Mouse (Mus musculus): ENCODE measurements around the gene Tmem131. TPM values are rescaled to one million over a fixed set of nuclear protein-coding genes. Genes with fewer than 3 reads are reported as not detected.

Tmem131 gene
- total and polyA plus RNA-seq, 3 experiments, result 9.7 to 39.9 (median 11.5) TPM

- no peak overlapping the region for H3K27ac ChIP-seq (ENCODE audit: insufficient read depth, low read depth)
- DNase-seq (ENCODE audit: extremely low read depth), result no peak
- no peak overlapping the region for H3K4me3 ChIP-seq (replicated peaks in 1 of 3; ENCODE audit: low read depth in 2 of 3, low read length in 2 of 3, poor library complexity in 1 of 3)
- H3K79me2 ChIP-seq (replicated peaks; ENCODE audit: control insufficient read depth, extremely low read depth, insufficient read depth, poor library complexity, severe bottlenecking), result no peaks in the 10 kb centered on the region
- H3K36me3 ChIP-seq (replicated peaks in 1 of 2; ENCODE audit: control insufficient read depth in 1 of 2, insufficient read depth in 1 of 2, low read length in 1 of 2), result no peaks in the 10 kb centered on the region
- no peak overlapping the region for H3K9ac ChIP-seq (ENCODE audit: insufficient read depth, low read depth)
- in situ Hi-C loops (cut with MboI; ENCODE audit: low pct_ligation_motif_present, low pct_unique_long_range_greater_than_20kb, low sequenced_read_pairs), result loop anchor here (10.0 to 25.0 kb wide), 2 partner anchors 462 to 855 kb away; no protein-coding TSS in a partner anchor
- no peaks in the 10 kb centered on the region for H3K27me3 ChIP-seq (replicated peaks)
- dilution Hi-C loops (cut with MboI; ENCODE audit: extremely low pct_ligation_motif_present, extremely low pct_unique_long_range_greater_than_20kb, low sequenced_read_pairs), result no loop called here
- H3K4me1 ChIP-seq (ENCODE audit: control insufficient read depth in 1 of 2, insufficient read depth in 2 of 2), result no peaks in the 10 kb centered on the region; a peak in 1 of 4 replicates
- H3K4me2 ChIP-seq (ENCODE audit: insufficient read depth, low read depth, poor library complexity, severe bottlenecking), result no peak overlapping the region
- peaks cover under 1% of the 10 kb centered on the region for H3K9me3 ChIP-seq (replicated peaks; ENCODE audit: low read length)
- TF ChIP-seq CTCF (conservative IDR thresholded peaks at IDR 0.05 in 1 of 2, IDR thresholded peaks at IDR 0.05 in 1 of 2; ENCODE audit: low read depth in 2 of 2, low read length in 2 of 2), result 0 out of 4 replicates have a peak, but pooled peaks of 1 of the 2 experiments have one; percentile 3
- no peak for TF ChIP-seq CHD2 (IDR thresholded peaks at IDR 0.05; ENCODE audit: low read length)
Measured at GRCm38 (mm10) chr1:36782476-36782875, 161.0 kb downstream of the Tmem131 start.

- in situ Hi-C loops (cut with MboI; ENCODE audit: low pct_ligation_motif_present, low pct_unique_long_range_greater_than_20kb, low sequenced_read_pairs) (loop anchor here (10.0 to 25.0 kb wide), 2 partner anchors 464 to 857 kb away; no protein-coding TSS in a partner anchor), dilution Hi-C loops (cut with MboI; ENCODE audit: extremely low pct_ligation_motif_present, extremely low pct_unique_long_range_greater_than_20kb, low sequenced_read_pairs) (no loop called here)
- H3K9me3 ChIP-seq (replicated peaks; ENCODE audit: low read length), result peaks cover 4% of the 10 kb centered on the region
- no peaks in the 10 kb centered on the region; a peak in 1 of 4 replicates for H3K4me1 ChIP-seq (ENCODE audit: control insufficient read depth in 1 of 2, insufficient read depth in 2 of 2)
- no peak overlapping the region for H3K4me2 ChIP-seq (ENCODE audit: insufficient read depth, low read depth, poor library complexity, severe bottlenecking)
- H3K4me3 ChIP-seq (replicated peaks in 1 of 3; ENCODE audit: low read depth in 2 of 3, low read length in 2 of 3, poor library complexity in 1 of 3), result no peak overlapping the region
- H3K36me3 ChIP-seq (replicated peaks in 1 of 2; ENCODE audit: control insufficient read depth in 1 of 2, insufficient read depth in 1 of 2, low read length in 1 of 2), result no peaks in the 10 kb centered on the region
- H3K27ac ChIP-seq (ENCODE audit: insufficient read depth, low read depth), result no peak overlapping the region
- TF ChIP-seq POLR2A (IDR thresholded peaks at IDR 0.05; ENCODE audit: low read depth, low read length) (no peak), KAT2A (IDR thresholded peaks at IDR 0.05; ENCODE audit: insufficient replicate concordance, low read length) (no peak), E2F4 (IDR thresholded peaks at IDR 0.05; ENCODE audit: insufficient replicate concordance, low read depth, low read length) (no peak), ETS1 (conservative IDR thresholded peaks at IDR 0.05; ENCODE audit: low read depth, low read length) (no peak), CHD1 (IDR thresholded peaks at IDR 0.05; ENCODE audit: low read depth, low read length) (no peak), USF1 (IDR thresholded peaks at IDR 0.05; ENCODE audit: low read depth, low read length) (no peak), UBTF (IDR thresholded peaks at IDR 0.05; ENCODE audit: low read depth, low read length) (no peak), RCOR1 (conservative IDR thresholded peaks at IDR 0.05; ENCODE audit: low read depth, low read length) (no peak), MAZ (IDR thresholded peaks at IDR 0.05; ENCODE audit: low read depth, low read length) (no peak), HCFC1 (IDR thresholded peaks at IDR 0.05; ENCODE audit: low read depth, low read length) (no peak), SIN3A (IDR thresholded peaks at IDR 0.05; ENCODE audit: low read length) (no peak), NELFE (IDR thresholded peaks at IDR 0.05; ENCODE audit: low read depth, low read length) (no peak), TCF12 (IDR thresholded peaks at IDR 0.05; ENCODE audit: low read depth, low read length) (no peak), BHLHE40 (IDR thresholded peaks at IDR 0.05; ENCODE audit: low read depth, low read length) (no peak), ZC3H11A (IDR thresholded peaks at IDR 0.05; ENCODE audit: low read depth, low read length) (no peak), IRF4 (IDR thresholded peaks at IDR 0.05; ENCODE audit: low read depth, low read length) (no peak), JUN (IDR thresholded peaks at IDR 0.05; ENCODE audit: insufficient read depth, low read depth, low read length) (no peak), NRF1 (IDR thresholded peaks at IDR 0.05; ENCODE audit: low read depth, low read length) (no peak), EP300 (IDR thresholded peaks at IDR 0.05; ENCODE audit: low read length) (no peak), ZNF384 (IDR thresholded peaks at IDR 0.05; ENCODE audit: low read depth, low read length) (no peak)
- no peak for DNase-seq (ENCODE audit: extremely low read depth)
- H3K9ac ChIP-seq (ENCODE audit: insufficient read depth, low read depth), result no peak overlapping the region
- H3K79me2 ChIP-seq (replicated peaks; ENCODE audit: control insufficient read depth, extremely low read depth, insufficient read depth, poor library complexity, severe bottlenecking), result no peaks in the 10 kb centered on the region
- no peaks in the 10 kb centered on the region for H3K27me3 ChIP-seq (replicated peaks)
Measured at GRCm38 (mm10) chr1:36780793-36781192, 162.7 kb downstream of the Tmem131 start.

Measured in CH12.LX (cell line).